Mouse (Mus musculus): ENCODE data around the gene Mfng.

DNA sequence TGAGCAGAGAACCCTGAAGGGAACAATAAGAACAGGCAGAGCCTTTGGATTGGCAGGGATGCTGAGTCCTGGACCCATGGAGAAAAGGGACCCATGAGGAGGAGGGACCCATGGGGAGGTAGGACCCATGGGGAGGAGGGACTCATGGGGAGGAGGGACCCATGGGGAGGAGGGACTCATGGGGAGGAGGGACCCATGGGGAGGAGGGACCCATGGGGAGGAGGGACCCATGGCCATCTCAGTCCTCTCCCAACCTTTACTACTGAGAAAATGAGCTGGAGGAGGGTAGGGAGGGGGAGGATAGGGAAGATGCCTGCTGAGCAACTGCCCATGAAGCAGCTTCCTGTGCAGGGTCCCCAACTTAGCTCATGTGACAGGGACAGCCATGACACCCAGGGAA is 20.3 kb downstream of the Mfng start:
- no peak for TF ChIP-seq CTCF (conservative IDR thresholded peaks at IDR 0.05 in 1 of 2, IDR thresholded peaks at IDR 0.05 in 1 of 2; ENCODE audit: low read depth in 2 of 2, low read length in 2 of 2)
- no peak for TF ChIP-seq CHD2 (IDR thresholded peaks at IDR 0.05; ENCODE audit: low read length)
- no peak for TF ChIP-seq CHD1 (IDR thresholded peaks at IDR 0.05; ENCODE audit: low read depth, low read length)
- no peak for TF ChIP-seq POLR2AphosphoS2 (IDR thresholded peaks at IDR 0.05; ENCODE audit: low read depth, low read length)
- no peak for TF ChIP-seq POLR2A (IDR thresholded peaks at IDR 0.05; ENCODE audit: low read depth, low read length)
- TF ChIP-seq EP300 (IDR thresholded peaks at IDR 0.05; ENCODE audit: low read length): no peak
- no peak for TF ChIP-seq TBP (conservative IDR thresholded peaks at IDR 0.05; ENCODE audit: low read depth, low read length)

Measured in CH12.LX (cell line).